Mouse (Mus musculus): ENCODE results near the gene Gm17662. TPM values are rescaled to one million over a fixed set of nuclear protein-coding genes. Genes with fewer than 3 reads are reported as not detected.

Gene Gm17662
- polyA plus RNA-seq, 1 experiment from 2014 or later, result not detected

- WGBS, result 90% methylated on average over 5 of the region's 5 CpGs
- Histone ChIP-seq H3K4me3 (replicated peaks; ENCODE audit: low read length) (no peak overlapping the region), H3K9me3 (ENCODE audit: control insufficient read depth, low read length) (no peaks in the 10 kb centered on the region), H3K4me2 (replicated peaks) (no peak overlapping the region), H3K9ac (no peak overlapping the region), H3K36me3 (replicated peaks; ENCODE audit: control insufficient read depth, insufficient read depth) (no peaks in the 10 kb centered on the region), H3K27me3 (ENCODE audit: control insufficient read depth, insufficient read depth, low read length) (no peaks in the 10 kb centered on the region), H3K4me1 (replicated peaks; ENCODE audit: control insufficient read depth, insufficient read depth, low read length) (no peaks in the 10 kb centered on the region), H3K27ac (no peak overlapping the region)
- no peak for ATAC-seq (ENCODE audit: low FRiP score)
- DNase-seq (ENCODE audit: low spot score), result no peak
Measured at GRCm38 (mm10) chr4:104870196-104870595, 13.1 kb downstream of the Gm17662 start.

- no peak for ATAC-seq (ENCODE audit: low FRiP score)
- H3K9ac ChIP-seq, result no peak overlapping the region
- DNase-seq (ENCODE audit: low spot score), result no peak
- H3K4me1 ChIP-seq (replicated peaks; ENCODE audit: control insufficient read depth, insufficient read depth, low read length), result no peaks in the 10 kb centered on the region
- no peak overlapping the region for H3K4me2 ChIP-seq (replicated peaks)
- H3K27ac ChIP-seq, result no peak overlapping the region
- 71% methylated on average over 4 of the region's 4 CpGs for WGBS
- no peaks in the 10 kb centered on the region for H3K27me3 ChIP-seq (ENCODE audit: control insufficient read depth, insufficient read depth, low read length)
- H3K4me3 ChIP-seq (replicated peaks; ENCODE audit: low read length), result no peak overlapping the region
- H3K9me3 ChIP-seq (ENCODE audit: control insufficient read depth, low read length), result no peaks in the 10 kb centered on the region
- no peaks in the 10 kb centered on the region for H3K36me3 ChIP-seq (replicated peaks; ENCODE audit: control insufficient read depth, insufficient read depth)
Measured at GRCm38 (mm10) chr4:104875832-104876231, 18.7 kb downstream of the Gm17662 start.

GRCm38 (mm10) chr4:104876323-104876722, 19.2 kb downstream of the Gm17662 start, which contains the start of gene C8a:
Gene C8a, minus strand, starts transcription at chr4:104876398.
- no peak for DNase-seq (ENCODE audit: low spot score)
- Histone ChIP-seq H3K36me3 (replicated peaks; ENCODE audit: control insufficient read depth, insufficient read depth) (no peaks in the 10 kb centered on the region), H3K4me2 (replicated peaks) (no peak within 1 kb of the TSS), H3K9me3 (ENCODE audit: control insufficient read depth, low read length) (no peaks in the 10 kb centered on the region), H3K27me3 (ENCODE audit: control insufficient read depth, insufficient read depth, low read length) (no peaks in the 10 kb centered on the region), H3K4me1 (replicated peaks; ENCODE audit: control insufficient read depth, insufficient read depth, low read length) (no peaks in the 10 kb centered on the region), H3K27ac (no peak within 1 kb of the TSS), H3K9ac (no peak within 1 kb of the TSS), H3K4me3 (replicated peaks; ENCODE audit: low read length) (no peak within 1 kb of the TSS)
- no peak for ATAC-seq (ENCODE audit: low FRiP score)
- WGBS, result 79% methylated on average over 3 of the region's 3 CpGs

DNA sequence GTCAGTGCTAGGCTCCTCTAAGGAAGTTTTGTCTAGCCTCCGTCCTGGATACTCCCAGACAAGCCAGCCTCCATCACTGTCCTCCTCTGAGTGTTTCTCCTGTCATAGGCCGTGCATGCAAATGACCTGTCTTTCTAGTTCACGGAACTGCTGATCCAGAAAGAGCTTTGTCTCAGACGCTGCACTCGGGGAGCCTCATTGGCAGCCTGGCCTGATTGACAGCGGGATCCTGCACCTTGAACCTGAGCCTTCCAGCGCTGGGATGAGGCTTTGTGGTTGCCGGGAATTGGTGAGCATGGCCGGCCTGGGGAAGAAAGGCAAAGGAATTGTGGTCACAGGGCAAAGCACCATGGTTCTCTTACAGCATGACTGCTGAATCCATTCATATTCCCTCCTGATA, 30.4 kb downstream of the Gm17662 start:
- Histone ChIP-seq H3K4me2 (replicated peaks) (no peak overlapping the region), H3K9me3 (ENCODE audit: control insufficient read depth, low read length) (no peaks in the 10 kb centered on the region), H3K9ac (no peak overlapping the region), H3K27me3 (ENCODE audit: control insufficient read depth, insufficient read depth, low read length) (no peaks in the 10 kb centered on the region), H3K27ac (no peak overlapping the region), H3K4me1 (replicated peaks; ENCODE audit: control insufficient read depth, insufficient read depth, low read length) (peaks cover 18% of the 10 kb centered on the region), H3K36me3 (replicated peaks; ENCODE audit: control insufficient read depth, insufficient read depth) (no peaks in the 10 kb centered on the region), H3K4me3 (replicated peaks; ENCODE audit: low read length) (no peak overlapping the region)
- DNase-seq (ENCODE audit: low spot score) (no peak), ATAC-seq (ENCODE audit: low FRiP score) (no peak)
- WGBS, result 26% methylated on average over 9 of the region's 9 CpGs

DNA sequence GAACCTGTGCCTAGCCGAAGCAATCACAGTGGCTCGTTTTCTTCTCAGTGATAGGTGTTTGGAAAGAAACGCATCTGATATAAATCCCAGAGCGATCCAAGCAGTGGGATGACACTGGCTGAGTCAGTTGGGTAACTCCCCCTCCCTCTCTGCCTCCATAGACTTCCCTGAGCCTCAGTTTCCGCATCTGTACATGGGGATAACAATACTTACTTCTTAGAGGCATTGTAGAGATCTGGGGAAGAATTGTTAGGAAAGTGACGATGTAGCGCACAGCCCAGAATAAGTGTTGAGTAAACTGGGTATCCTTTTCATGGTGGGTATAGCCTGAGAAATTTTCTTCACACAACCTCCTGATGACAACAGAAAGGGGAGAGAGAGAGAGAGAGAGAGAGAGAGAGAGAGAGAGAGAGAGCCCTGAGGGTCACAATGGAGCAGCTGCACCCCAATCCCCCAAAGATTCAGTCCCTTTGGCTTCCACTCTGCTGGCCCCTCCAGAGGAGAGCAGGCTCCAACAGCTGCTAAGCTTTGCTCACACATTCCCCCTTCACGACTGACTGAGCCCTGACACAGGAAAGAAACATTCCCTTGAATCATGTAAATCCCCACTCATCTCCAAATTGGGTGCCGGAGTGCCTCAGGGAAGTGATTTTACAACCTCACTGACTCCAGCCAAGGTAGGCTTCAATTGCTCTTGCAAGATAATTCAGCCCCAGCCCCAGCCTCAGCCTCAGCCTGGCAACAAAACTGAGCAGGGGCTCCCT, 31.6 kb downstream of the Gm17662 start:
- H3K27me3 ChIP-seq (ENCODE audit: control insufficient read depth, insufficient read depth, low read length), result no peaks in the 10 kb centered on the region
- no peak overlapping the region for H3K27ac ChIP-seq

DNA sequence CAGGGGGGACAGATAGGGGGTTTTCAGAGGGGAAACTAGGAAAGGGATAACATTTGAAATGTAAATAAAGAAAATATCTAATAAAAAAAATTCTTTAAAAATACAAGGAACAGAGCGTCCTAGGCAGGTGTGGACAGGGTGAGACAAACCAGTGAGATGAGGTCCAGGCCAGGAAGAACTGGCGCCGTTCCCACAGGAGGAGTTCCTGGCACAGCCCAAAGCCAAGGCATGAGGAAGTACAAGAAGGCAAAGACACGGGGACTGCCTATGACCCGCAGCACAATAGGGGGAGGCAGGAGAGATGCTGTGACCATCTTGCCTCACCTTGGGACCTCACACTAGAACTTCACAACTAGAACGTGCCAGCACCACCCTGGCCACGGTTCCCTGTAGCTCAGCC, 34.6 kb downstream of the Gm17662 start:
- Histone ChIP-seq H3K4me3 (replicated peaks; ENCODE audit: low read length) (no peak overlapping the region), H3K27me3 (ENCODE audit: control insufficient read depth, insufficient read depth, low read length) (no peaks in the 10 kb centered on the region), H3K4me1 (replicated peaks; ENCODE audit: control insufficient read depth, insufficient read depth, low read length) (peaks cover 18% of the 10 kb centered on the region), H3K27ac (no peak overlapping the region), H3K9ac (no peak overlapping the region), H3K9me3 (ENCODE audit: control insufficient read depth, low read length) (no peaks in the 10 kb centered on the region), H3K36me3 (replicated peaks; ENCODE audit: control insufficient read depth, insufficient read depth) (no peaks in the 10 kb centered on the region), H3K4me2 (replicated peaks) (no peak overlapping the region)
- WGBS, result 92% methylated on average over 7 of the region's 7 CpGs
- DNase-seq (ENCODE audit: low spot score) (no peak), ATAC-seq (ENCODE audit: low FRiP score) (no peak)

More for the DNA sequence above, 31.6 kb downstream of the Gm17662 start:
- ATAC-seq (ENCODE audit: low FRiP score) (no peak), DNase-seq (ENCODE audit: low spot score) (no peak)
- Histone ChIP-seq H3K9me3 (ENCODE audit: control insufficient read depth, low read length) (no peaks in the 10 kb centered on the region), H3K4me3 (replicated peaks; ENCODE audit: low read length) (no peak overlapping the region), H3K36me3 (replicated peaks; ENCODE audit: control insufficient read depth, insufficient read depth) (no peaks in the 10 kb centered on the region), H3K4me1 (replicated peaks; ENCODE audit: control insufficient read depth, insufficient read depth, low read length) (peaks cover 18% of the 10 kb centered on the region), H3K9ac (no peak overlapping the region), H3K4me2 (replicated peaks) (no peak overlapping the region)
- WGBS, result 78% methylated on average over 9 of the region's 9 CpGs

DNA sequence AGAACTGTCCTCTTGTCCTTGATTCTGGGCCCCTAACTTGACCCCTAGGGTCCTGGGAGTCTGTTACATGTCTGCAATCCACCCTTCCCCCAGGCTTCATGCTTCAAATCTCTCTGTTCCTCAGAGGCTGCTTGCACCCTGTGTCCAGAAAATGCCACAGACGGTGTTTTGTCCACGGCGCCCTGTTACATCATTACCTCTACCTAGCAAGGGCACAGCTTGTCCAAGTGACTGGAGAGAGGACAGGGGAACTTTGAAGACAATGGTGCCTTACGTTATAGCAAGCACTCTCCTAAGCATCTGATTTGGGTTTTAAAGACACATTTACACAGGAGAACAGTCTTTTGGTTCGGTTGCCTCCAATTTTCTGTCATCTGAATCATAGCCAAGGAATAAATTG, 36.5 kb downstream of the Gm17662 start:
- H3K4me3 ChIP-seq (replicated peaks; ENCODE audit: low read length), result no peak overlapping the region
- H3K27ac ChIP-seq, result no peak overlapping the region
- H3K4me2 ChIP-seq (replicated peaks), result no peak overlapping the region
- H3K4me1 ChIP-seq (replicated peaks; ENCODE audit: control insufficient read depth, insufficient read depth, low read length), result peaks cover 14% of the 10 kb centered on the region
- ATAC-seq (ENCODE audit: low FRiP score) (no peak), DNase-seq (ENCODE audit: low spot score) (no peak)
- H3K9ac ChIP-seq, result no peak overlapping the region
- WGBS, result 65% methylated on average over 5 of the region's 5 CpGs
- no peaks in the 10 kb centered on the region for H3K9me3 ChIP-seq (ENCODE audit: control insufficient read depth, low read length)
- H3K27me3 ChIP-seq (ENCODE audit: control insufficient read depth, insufficient read depth, low read length), result no peaks in the 10 kb centered on the region
- H3K36me3 ChIP-seq (replicated peaks; ENCODE audit: control insufficient read depth, insufficient read depth), result no peaks in the 10 kb centered on the region

DNA sequence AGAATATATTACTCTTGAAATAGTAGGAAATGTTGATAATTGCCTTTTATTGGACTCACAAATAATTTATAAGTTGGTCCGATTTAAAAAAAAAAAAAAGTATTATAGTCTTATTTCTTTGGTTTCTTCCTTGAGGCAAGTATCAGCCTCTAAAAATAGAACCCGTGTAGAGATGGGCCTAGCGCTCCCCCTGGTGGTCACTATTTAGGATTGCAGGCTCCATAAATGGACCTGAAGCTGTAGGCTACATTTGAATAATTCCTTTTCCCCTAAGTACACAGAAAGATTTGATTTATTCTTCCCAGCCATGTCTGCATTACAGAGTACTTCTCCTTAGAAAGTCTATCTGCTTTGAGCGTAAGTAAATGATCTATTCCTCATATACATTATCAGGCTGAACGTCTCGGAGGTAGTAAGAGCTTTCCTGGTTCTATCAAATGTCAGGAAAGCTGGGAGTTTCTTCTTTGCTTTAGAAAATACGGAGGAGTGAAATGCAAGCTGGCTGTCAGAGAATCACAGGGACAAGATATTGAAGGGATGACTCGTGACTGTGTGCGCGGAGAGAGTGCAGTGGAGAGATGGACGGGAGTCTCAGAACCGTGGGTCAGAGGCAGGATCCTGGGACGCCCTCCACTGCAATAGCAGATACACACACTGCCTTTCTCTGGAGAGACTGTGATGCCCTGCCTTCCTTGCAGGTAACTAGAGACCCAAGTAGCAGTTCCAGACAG, 37.0 kb downstream of the Gm17662 start:
- H3K27ac ChIP-seq, result no peak overlapping the region
- H3K4me1 ChIP-seq (replicated peaks; ENCODE audit: control insufficient read depth, insufficient read depth, low read length), result peaks cover 11% of the 10 kb centered on the region
- H3K4me3 ChIP-seq (replicated peaks; ENCODE audit: low read length), result no peak overlapping the region
- no peak for ATAC-seq (ENCODE audit: low FRiP score)
- 51% methylated on average over 13 of the region's 13 CpGs for WGBS
- peak; percentile 88 for DNase-seq (ENCODE audit: low spot score)
- no peaks in the 10 kb centered on the region for H3K36me3 ChIP-seq (replicated peaks; ENCODE audit: control insufficient read depth, insufficient read depth)
- H3K27me3 ChIP-seq (ENCODE audit: control insufficient read depth, insufficient read depth, low read length), result no peaks in the 10 kb centered on the region
- no peaks in the 10 kb centered on the region for H3K9me3 ChIP-seq (ENCODE audit: control insufficient read depth, low read length)
- H3K4me2 ChIP-seq (replicated peaks), result no peak overlapping the region
- H3K9ac ChIP-seq, result no peak overlapping the region

DNA sequence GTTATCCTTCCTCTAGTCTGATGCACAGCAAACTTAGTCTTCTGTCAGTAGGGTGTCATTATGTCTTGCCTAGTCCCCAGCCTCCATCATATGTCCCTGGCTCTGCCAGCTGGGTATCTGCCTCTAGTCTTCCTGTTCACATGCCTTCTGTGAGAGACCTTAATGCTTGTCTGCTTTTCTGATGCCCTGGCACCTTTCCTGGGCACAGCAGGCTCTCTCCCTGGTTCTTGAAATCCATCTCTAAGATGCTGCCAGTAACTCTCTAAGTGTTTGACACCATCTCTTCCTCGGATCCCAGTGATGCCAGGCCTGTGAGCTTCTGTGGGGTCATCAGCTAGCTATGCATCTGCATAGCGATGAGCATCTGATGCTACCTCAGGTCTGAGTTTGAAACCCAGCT, 45.7 kb downstream of the Gm17662 start:
- Histone ChIP-seq H3K9ac (no peak overlapping the region), H3K27me3 (ENCODE audit: control insufficient read depth, insufficient read depth, low read length) (no peaks in the 10 kb centered on the region), H3K27ac (no peak overlapping the region), H3K4me3 (replicated peaks; ENCODE audit: low read length) (no peak overlapping the region), H3K4me2 (replicated peaks) (no peak overlapping the region), H3K4me1 (replicated peaks; ENCODE audit: control insufficient read depth, insufficient read depth, low read length) (no peaks in the 10 kb centered on the region), H3K9me3 (ENCODE audit: control insufficient read depth, low read length) (no peaks in the 10 kb centered on the region), H3K36me3 (replicated peaks; ENCODE audit: control insufficient read depth, insufficient read depth) (no peaks in the 10 kb centered on the region)
- DNase-seq (ENCODE audit: low spot score), result no peak
- no peak for ATAC-seq (ENCODE audit: low FRiP score)
- 67% methylated on average over 2 of the region's 2 CpGs for WGBS

Data from hindbrain, embryonic 14.5 days (tissue).